Mouse (Mus musculus) layer of hippocampus, postnatal 25 days (tissue): ENCODE measurements at regions not wholly inside any gene's neighbourhood (a gene's known extent, or its start where the extent isn't known, plus 50 kb on each side); places are given as distances from the start of the nearest gene placed in this dataset.

Source experiments
- DNase-seq, 2 experiments: peaks; one replicate each; pipeline ENCODE4 v3.0.0; 2022; ENCODE audit warnings: mixed read lengths in 2 of 2, low spot score in 1 of 2; ENCODE audit errors: extremely low spot score in 1 of 2
- microRNA-seq, 2 experiments: library from miRNA; unstranded; fragments of <30 nt; microRNA quantifications; one replicate each; pipeline ENCODE4 v1.2.0; 2021

DNA sequence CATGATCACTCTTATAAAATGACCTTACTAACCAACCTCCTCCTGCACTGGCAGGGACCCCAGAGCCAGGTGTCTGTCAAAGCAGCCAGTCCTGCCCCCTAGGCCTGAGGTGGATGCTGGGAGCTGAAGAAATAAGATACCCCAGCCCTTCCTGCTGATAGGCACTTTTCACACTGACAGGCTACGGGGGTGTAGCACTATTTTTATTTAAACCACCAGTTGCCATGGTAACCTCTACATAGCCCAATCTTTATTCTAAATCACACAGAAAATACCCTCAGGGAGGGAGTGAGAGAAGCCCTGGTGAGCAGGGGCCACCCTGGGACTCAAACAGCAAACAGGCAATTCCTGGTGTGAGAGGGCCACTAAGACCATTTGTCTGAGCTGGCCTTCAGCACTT, 51.4 kb upstream of the Topaz1 start:
- no peak for DNase-seq

Small RNAs in the stretch of these regions (microRNA-seq; reads per million reads assigned to microRNA genes)
- 5,407 to 6,767 reads per million in 2 experiments for gene Mir138-1
